Comparison of ENCODE assay signal across 8 mouse cellular contexts in genomic region chr14:57797551-57797950, GRCm38 (mm10). TPM values are rescaled to one million over a fixed set of nuclear protein-coding genes. Genes with fewer than 3 reads are reported as not detected.
DNase-seq lines count a peak whose midpoint lies in the region; ATAC-seq and TF ChIP-seq lines count a peak whose summit lies in the region.

No protein-coding gene starts in this region.

- peaks cover 3% of the 10 kb centered on the region; the same call in 1 of the 2 replicates for H3K79me2 ChIP-seq in heart, adult 2 months (replicated peaks; ENCODE audit: control insufficient read depth, insufficient read depth, low read length)

- H3K27ac ChIP-seq in heart, adult 2 months, result peak overlapping the region; percentile 81
- H3K27ac ChIP-seq in kidney, postnatal 0 days, result no peak overlapping the region

- H3K4me2 ChIP-seq in kidney, postnatal 0 days (ENCODE audit: low read length), result peak overlapping the region; percentile 73

- peak overlapping the region; percentile 94 for H3K4me3 ChIP-seq in heart, adult 2 months
- H3K4me3 ChIP-seq in kidney, postnatal 0 days (replicated peaks; ENCODE audit: low read depth, low read length), result peak overlapping the region; percentile 63
- H3K4me3 ChIP-seq in megakaryocyte, embryonic 14.5 days (replicated peaks), result peak overlapping the region; percentile 100

- 11% methylated on average over 7 of the region's 7 CpGs for WGBS in heart, adult 2 months
- WGBS in kidney, postnatal 0 days, result 12% methylated on average over 7 of the region's 7 CpGs

- peak; percentile 13 to 28 for DNase-seq in heart, adult 2 months
- no peak for DNase-seq in heart, adult 18-20 months
- DNase-seq in ES-CJ7 (ENCODE audit: low read depth, low spot score), result peak; percentile 40
- no peak for DNase-seq in kidney, postnatal 0 days (ENCODE audit: low spot score)
- DNase-seq in urinary bladder, postnatal 36 days (ENCODE audit: low spot score in 2 of 2), result no peak

- H3K9me3 ChIP-seq in kidney, postnatal 0 days (replicated peaks; ENCODE audit: low read length), result no peaks in the 10 kb centered on the region
- no peaks in the 10 kb centered on the region for H3K9me3 ChIP-seq in megakaryocyte, embryonic 14.5 days

- no peak for TF ChIP-seq EP300 in heart, adult 2 months (IDR thresholded peaks at IDR 0.05; ENCODE audit: insufficient read depth, low read depth, low read length)

- H3K36me3 ChIP-seq in heart, adult 2 months (ENCODE audit: control insufficient read depth, insufficient read depth, low read length), result peaks cover 17% of the 10 kb centered on the region
- H3K36me3 ChIP-seq in kidney, postnatal 0 days (ENCODE audit: insufficient read depth, low read length), result peaks cover 4% of the 10 kb centered on the region; the same call in 1 of the 2 replicates
- peaks cover 25% of the 10 kb centered on the region for H3K36me3 ChIP-seq in megakaryocyte, embryonic 14.5 days (replicated peaks; ENCODE audit: low read length)

- H3K9ac ChIP-seq in heart, adult 2 months (ENCODE audit: low read depth, low read length), result peak overlapping the region; percentile 26; the same call in 1 of the 2 replicates
- peak overlapping the region; percentile 35; the same call in 1 of the 2 replicates for H3K9ac ChIP-seq in kidney, postnatal 0 days (ENCODE audit: low read depth, low read length)

- TF ChIP-seq POLR2A in heart, adult 2 months (IDR thresholded peaks at IDR 0.05; ENCODE audit: insufficient read depth, low read depth, low read length), result no peak

- 0 out of 2 replicates have a peak, but pooled peaks have one; percentile 9 for TF ChIP-seq CTCF in heart, adult 2 months (IDR thresholded peaks at IDR 0.05)
- 0 out of 2 replicates have a peak, but pooled peaks have one; percentile 40 for TF ChIP-seq CTCF in kidney, postnatal 0 days (IDR thresholded peaks at IDR 0.05; ENCODE audit: low read depth)

- ATAC-seq in erythroid progenitor cell, adult 5-6 weeks (replicated peaks; ENCODE audit: low FRiP score, poor library complexity, severe bottlenecking), result peak; percentile 31
- peak; percentile 52 for ATAC-seq in kidney, postnatal 0 days (replicated peaks; ENCODE audit: low FRiP score, low read depth)
- no peak; the same call in 1 of the 2 replicates for ATAC-seq in megakaryocyte progenitor cell, adult 5-6 weeks (replicated peaks; ENCODE audit: poor library complexity)

- intact Hi-C loops in heart, adult 2 months (cut with DNase I), result loop anchor here (10.0 kb wide), 1 partner anchor 113 kb away; no protein-coding TSS in a partner anchor

- no peaks in the 10 kb centered on the region for H3K27me3 ChIP-seq in heart, adult 2 months (ENCODE audit: control insufficient read depth, insufficient read depth, low read length)
- no peaks in the 10 kb centered on the region for H3K27me3 ChIP-seq in kidney, postnatal 0 days (ENCODE audit: insufficient read depth, low read length)
- no peaks in the 10 kb centered on the region for H3K27me3 ChIP-seq in megakaryocyte, embryonic 14.5 days (replicated peaks)

- peaks cover 6% of the 10 kb centered on the region for H3K4me1 ChIP-seq in heart, adult 2 months (ENCODE audit: control insufficient read depth, insufficient read depth, low read length)
- H3K4me1 ChIP-seq in kidney, postnatal 0 days (replicated peaks; ENCODE audit: insufficient read depth, low read length), result peaks cover 10% of the 10 kb centered on the region
- H3K4me1 ChIP-seq in megakaryocyte, embryonic 14.5 days, result peaks cover 24% of the 10 kb centered on the region

RNA-seq across cellular contexts. Expression of gene Sap18, which starts 0.4 kb away (rescaled TPM):
- 10 to 100 TPM; 74.8 to 80.2 TPM for total RNA-seq in heart, adult 2 months (2021)
- polyA plus RNA-seq in heart, adult 2 months (2012; rRNA removed), result 4.0 and 5.6 TPM in 2 replicates
- 10 to 100 TPM; 71.5 to 74.0 TPM for total RNA-seq in heart, adult 18-20 months (2021)
- total RNA-seq in erythroid progenitor cell, adult 5-6 weeks (2015; ENCODE audit: low replicate concordance), result 133 and 176 TPM in 2 replicates
- 10.0 and 12.1 TPM in 2 replicates for total RNA-seq in erythroid progenitor cell, adult 5-6 weeks (2017; ENCODE audit: low replicate concordance)
- polyA plus RNA-seq in kidney, postnatal 0 days (2015; fragmentation: Nextera tagmentation; extraction: Ambion mirVana), result 17.3 and 17.9 TPM in 2 replicates
- 119 and 460 TPM in 2 replicates for polyA plus RNA-seq in megakaryocyte, embryonic 14.5 days (2012; ENCODE audit: insufficient read depth, low replicate concordance)
- 160 and 206 TPM in 2 replicates for total RNA-seq in megakaryocyte progenitor cell, adult 5-6 weeks (2015)
- 16.6 and 19.9 TPM in 2 replicates for total RNA-seq in megakaryocyte progenitor cell, adult 5-6 weeks (2017)

RNA-seq across cellular contexts. Expression of gene Ska3, which starts 28.4 kb away (rescaled TPM):
- total RNA-seq in heart, adult 2 months (2021), result under 1 TPM; 0.16 to 0.52 TPM
- polyA plus RNA-seq in heart, adult 2 months (2012; rRNA removed), result 0.23 TPM in 1 of 2 replicates, not detected in the other
- under 1 TPM in 1 of 2 experiments, not detected in 1; 0.22 TPM for total RNA-seq in heart, adult 18-20 months (2021)
- total RNA-seq in erythroid progenitor cell, adult 5-6 weeks (2015; ENCODE audit: low replicate concordance), result 41.4 and 45.3 TPM in 2 replicates
- total RNA-seq in erythroid progenitor cell, adult 5-6 weeks (2017; ENCODE audit: low replicate concordance), result 88.2 and 89.0 TPM in 2 replicates
- polyA plus RNA-seq in kidney, postnatal 0 days (2015; fragmentation: Nextera tagmentation; extraction: Ambion mirVana), result 12.9 and 16.2 TPM in 2 replicates
- polyA plus RNA-seq in megakaryocyte, embryonic 14.5 days (2012; ENCODE audit: insufficient read depth, low replicate concordance), result 4.1 TPM in 1 of 2 replicates, not detected in the other
- total RNA-seq in megakaryocyte progenitor cell, adult 5-6 weeks (2015), result 34.8 and 40.9 TPM in 2 replicates
- 27.3 and 42.0 TPM in 2 replicates for total RNA-seq in megakaryocyte progenitor cell, adult 5-6 weeks (2017)

RNA-seq across cellular contexts. Expression of gene Mrpl57, which starts 28.5 kb away (rescaled TPM):
- total RNA-seq in heart, adult 2 months (2021), result 10 to 100 TPM; 57.1 to 72.2 TPM
- polyA plus RNA-seq in heart, adult 2 months (2012; rRNA removed), result 42.0 and 45.2 TPM in 2 replicates
- 10 to 100 TPM; 70.8 to 77.3 TPM for total RNA-seq in heart, adult 18-20 months (2021)
- total RNA-seq in erythroid progenitor cell, adult 5-6 weeks (2015; ENCODE audit: low replicate concordance), result 35.7 and 70.0 TPM in 2 replicates
- 7.9 and 67.3 TPM in 2 replicates for total RNA-seq in erythroid progenitor cell, adult 5-6 weeks (2017; ENCODE audit: low replicate concordance)
- 224 and 230 TPM in 2 replicates for polyA plus RNA-seq in kidney, postnatal 0 days (2015; fragmentation: Nextera tagmentation; extraction: Ambion mirVana)
- polyA plus RNA-seq in megakaryocyte, embryonic 14.5 days (2012; ENCODE audit: insufficient read depth, low replicate concordance), result 416 and 675 TPM in 2 replicates
- total RNA-seq in megakaryocyte progenitor cell, adult 5-6 weeks (2015), result 87.0 and 89.2 TPM in 2 replicates
- total RNA-seq in megakaryocyte progenitor cell, adult 5-6 weeks (2017), result 70.5 and 72.5 TPM in 2 replicates

RNA-seq across cellular contexts. Expression of gene Lats2, which starts 39.4 kb away (rescaled TPM):
- 10 to 100 TPM; 30.1 to 31.2 TPM for total RNA-seq in heart, adult 2 months (2021)
- 18.6 and 22.8 TPM in 2 replicates for polyA plus RNA-seq in heart, adult 2 months (2012; rRNA removed)
- total RNA-seq in heart, adult 18-20 months (2021), result 10 to 100 TPM; 30.7 to 31.1 TPM
- total RNA-seq in erythroid progenitor cell, adult 5-6 weeks (2015; ENCODE audit: low replicate concordance), result 24.9 and 33.5 TPM in 2 replicates
- total RNA-seq in erythroid progenitor cell, adult 5-6 weeks (2017; ENCODE audit: low replicate concordance), result 38.4 and 38.9 TPM in 2 replicates
- polyA plus RNA-seq in kidney, postnatal 0 days (2015; fragmentation: Nextera tagmentation; extraction: Ambion mirVana), result 22.0 and 24.2 TPM in 2 replicates
- 2.0 TPM in 1 of 2 replicates, not detected in the other for polyA plus RNA-seq in megakaryocyte, embryonic 14.5 days (2012; ENCODE audit: insufficient read depth, low replicate concordance)
- total RNA-seq in megakaryocyte progenitor cell, adult 5-6 weeks (2015), result 9.3 and 16.9 TPM in 2 replicates
- total RNA-seq in megakaryocyte progenitor cell, adult 5-6 weeks (2017), result 8.1 and 8.2 TPM in 2 replicates

RNA-seq across cellular contexts. Expression of gene Gm49361, which starts 51.6 kb away (rescaled TPM):
- total RNA-seq in heart, adult 2 months (2021), result 1 to 10 TPM; 1.9 to 2.2 TPM
- polyA plus RNA-seq in heart, adult 2 months (2012; rRNA removed), result not detected in 2 replicates
- total RNA-seq in heart, adult 18-20 months (2021), result 1 to 10 TPM in 1 of 2 experiments, not detected in 1; 4.0 TPM
- total RNA-seq in erythroid progenitor cell, adult 5-6 weeks (2015; ENCODE audit: low replicate concordance), result not detected in 2 replicates
- not detected in 2 replicates for total RNA-seq in erythroid progenitor cell, adult 5-6 weeks (2017; ENCODE audit: low replicate concordance)
- polyA plus RNA-seq in kidney, postnatal 0 days (2015; fragmentation: Nextera tagmentation; extraction: Ambion mirVana), result not detected in 2 replicates
- 0.67 TPM in 1 of 2 replicates, not detected in the other for polyA plus RNA-seq in megakaryocyte, embryonic 14.5 days (2012; ENCODE audit: insufficient read depth, low replicate concordance)
- not detected in 2 replicates for total RNA-seq in megakaryocyte progenitor cell, adult 5-6 weeks (2015)
- total RNA-seq in megakaryocyte progenitor cell, adult 5-6 weeks (2017), result not detected in 2 replicates

Comparison
In these comparisons a context has a peak if more than half of its experiments do, and no peak if none do; other contexts are left out.
1. DNase-seq: peak in heart, adult 2 months (2 of 2) and ES-CJ7 (single experiment); none in heart, adult 18-20 months (0 of 2), kidney, postnatal 0 days (single experiment) and urinary bladder, postnatal 36 days (0 of 2).
2. RNA of gene Ska3, which starts 28.4 kb away (total RNA-seq): 41.4 to 89.0 TPM in erythroid progenitor cell, adult 5-6 weeks and 27.3 to 42.0 TPM in megakaryocyte progenitor cell, adult 5-6 weeks; 0.16 to 0.52 TPM in heart, adult 2 months and 0.22 TPM in heart, adult 18-20 months; every median in the first group is over 10 times any median in the second.
3. Peak in every context shown above with its lines, with median percentiles within 50 percentile points of each other: H3K4me3 ChIP-seq.